Mouse (Mus musculus) hindbrain, postnatal 0 days (tissue): ENCODE data around the gene Itgb4. TPM values are rescaled to one million over a fixed set of nuclear protein-coding genes. Genes with fewer than 3 reads are reported as not detected.

Source experiments
- ATAC-seq: fragments of 200-750 bp; cut with Nextera tagmentation; 2 replicates; pipeline ENCODE4 v1.8.0; 2017; ENCODE audit warnings: mild to moderate bottlenecking, moderate TSS enrichment, moderate library complexity
- DNase-seq: peaks from one replicate; pipeline ENCODE4 v3.0.0-alpha.2; 2015; ENCODE audit warnings: low spot score
- H3K27ac ChIP-seq: fragments of 300-500 bp; sonication (generic); 2 replicates; pipeline ENCODE4 v1.5.1; 2014; ENCODE audit warnings: mild to moderate bottlenecking
- H3K27me3 ChIP-seq: fragments of 300-500 bp; sonication (generic); 2 replicates; pipeline ENCODE4 v1.6.1; 2014; ENCODE audit warnings: low read length, mixed read lengths; ENCODE audit not compliant: insufficient read depth
- H3K36me3 ChIP-seq: fragments of 300-500 bp; sonication (generic); 2 replicates; pipeline ENCODE4 v1.6.1; 2014; ENCODE audit warnings: low read length, mixed read lengths; ENCODE audit not compliant: insufficient read depth
- H3K4me1 ChIP-seq: fragments of 300-500 bp; sonication (generic); 2 replicates; pipeline ENCODE4 v1.6.1; 2014; ENCODE audit warnings: antibody characterized with exemption, low read length, mixed read lengths; ENCODE audit not compliant: insufficient read depth
- H3K4me2 ChIP-seq: fragments of 300-500 bp; sonication (generic); 2 replicates; pipeline ENCODE4 v1.6.1; 2014; ENCODE audit warnings: low read depth, mild to moderate bottlenecking, low read length, moderate library complexity, mixed read lengths
- H3K4me3 ChIP-seq: fragments of 300-500 bp; sonication (generic); 2 replicates; pipeline ENCODE4 v1.5.1; 2014; ENCODE audit warnings: low read length
- H3K9ac ChIP-seq: fragments of 300-500 bp; sonication (generic); replicated peaks from 2 replicates; pipeline ENCODE4 v1.6.1; 2014; ENCODE audit warnings: mild to moderate bottlenecking, low read length, moderate library complexity, mixed read lengths
- H3K9me3 ChIP-seq: fragments of 300-500 bp; sonication (generic); 2 replicates; pipeline ENCODE4 v1.6.1; 2016; ENCODE audit warnings: low read length, mixed read lengths
- CTCF ChIP-seq: IDR thresholded peaks from 2 replicates; pipeline ENCODE4 v1.5.1; 2016; ENCODE audit warnings: antibody characterized with exemption, control low read depth, low read depth
- WGBS: fragments of 180-500 bp; shearing (Covaris S2); extraction: QIAGEN DNeasy Blood & Tissue Kit; methylation state at CpG from one replicate; pipeline ENCODE4 v1.1.7; 2014; 5-methylcytosine and 5-hydroxymethylcytosine counted together
- polyA plus RNA-seq: library from polyadenylated mRNA; unstranded; fragments of >200 nt; fragmentation: Nextera tagmentation; extraction: Ambion mirVana; gene quantifications from 2 replicates; pipeline ENCODE4 v1.2.1, GENCODE M21; 2015
- total RNA-seq: library from RNA; depleted of rRNA; stranded (reverse); fragments of >200 nt; gene quantifications from 2 replicates; pipeline ENCODE4 v1.2.3, GENCODE M21; 2014

Itgb4 gene
- total and polyA plus RNA-seq, 2 experiments from 2014 or later: 2.2 to 3.1 TPM

DNA sequence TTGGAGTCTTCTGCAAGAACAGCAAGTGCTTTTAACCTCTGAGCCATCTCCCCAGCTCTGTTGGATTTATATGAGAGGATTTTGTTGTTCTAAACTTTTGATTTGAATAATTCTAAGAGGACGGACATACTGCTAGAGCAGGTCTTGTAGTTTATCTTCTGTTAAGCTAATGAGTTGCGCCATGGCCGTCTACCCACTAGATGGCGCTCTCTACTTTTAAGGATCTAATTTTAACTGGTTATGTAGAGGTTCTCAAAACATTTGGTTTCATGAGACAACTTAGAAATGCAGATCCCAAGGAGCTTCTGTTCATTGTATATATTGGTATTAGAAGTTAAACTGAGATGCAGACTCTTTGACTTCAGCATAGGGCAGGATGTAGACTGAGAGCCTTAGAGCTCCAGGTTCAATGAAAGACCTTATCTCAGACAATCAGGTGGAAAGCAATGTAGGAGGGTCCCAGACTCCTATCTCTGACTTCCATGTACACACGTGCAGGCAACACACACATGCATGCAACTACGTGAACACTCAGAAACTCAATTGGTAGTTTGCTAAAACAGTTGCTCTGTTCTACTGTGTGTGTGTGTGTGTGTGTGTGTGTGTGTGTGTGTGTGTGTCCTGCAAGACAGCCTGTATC lies 34.7 kb upstream of the Itgb4 start:
- 38% methylated on average over 6 of the region's 6 CpGs for WGBS
- Histone ChIP-seq H3K9me3 (no peaks in the 10 kb centered on the region), H3K36me3 (peaks cover 19% of the 10 kb centered on the region), H3K27me3 (no peaks in the 10 kb centered on the region), H3K4me2 (no peak overlapping the region), H3K9ac (no peak overlapping the region), H3K27ac (no peak overlapping the region), H3K4me1 (no peaks in the 10 kb centered on the region; the same call in 1 of the 2 replicates), H3K4me3 (no peak overlapping the region)
- DNase-seq (peak; percentile 89), ATAC-seq (no peak)
- peak; percentile 86 for TF ChIP-seq CTCF

- no peaks in the 10 kb centered on the region for H3K27me3 ChIP-seq
- H3K4me1 ChIP-seq: no peaks in the 10 kb centered on the region
- DNase-seq (no peak), ATAC-seq (no peak)
- no peak overlapping the region for H3K4me3 ChIP-seq
- H3K9ac ChIP-seq: no peak overlapping the region
- peaks cover 13% of the 10 kb centered on the region for H3K36me3 ChIP-seq
- peak; percentile 39 for TF ChIP-seq CTCF
- no peaks in the 10 kb centered on the region for H3K9me3 ChIP-seq
- WGBS: 81% methylated on average over 7 of the region's 7 CpGs
- no peak overlapping the region for H3K27ac ChIP-seq
- H3K4me2 ChIP-seq: no peak overlapping the region
These were observed 32.5 kb upstream of the Itgb4 start for GRCm38 (mm10) chr11:115941980-115942379.

DNA sequence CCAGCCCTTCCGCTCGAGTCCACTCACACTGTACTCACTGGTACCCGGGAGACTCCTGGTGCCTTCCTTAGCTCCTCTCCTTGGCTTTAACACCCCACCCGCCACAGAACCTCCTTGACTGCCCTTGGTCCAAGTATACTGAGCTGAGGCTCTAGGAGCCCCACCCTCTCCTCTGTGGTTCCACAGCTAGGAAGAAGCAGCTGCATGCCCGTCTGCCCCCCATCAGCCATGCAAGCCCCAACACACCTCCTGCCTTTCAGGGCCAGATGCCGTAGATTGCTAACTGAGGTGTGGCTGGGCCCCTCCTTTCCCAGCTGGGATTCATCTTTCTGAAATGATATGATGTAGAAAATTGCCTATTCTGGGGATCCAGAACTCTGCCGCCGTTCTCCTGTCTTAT lies 29.3 kb upstream of the Itgb4 start:
- H3K4me3 ChIP-seq: no peak overlapping the region
- H3K9ac ChIP-seq: no peak overlapping the region
- H3K4me1 ChIP-seq: no peaks in the 10 kb centered on the region
- WGBS: 93% methylated on average over 8 of the region's 8 CpGs
- H3K27me3 ChIP-seq: no peaks in the 10 kb centered on the region
- no peak overlapping the region for H3K27ac ChIP-seq
- TF ChIP-seq CTCF: no peak
- no peaks in the 10 kb centered on the region for H3K9me3 ChIP-seq
- DNase-seq (no peak), ATAC-seq (no peak)
- no peak overlapping the region for H3K4me2 ChIP-seq
- peaks cover 5% of the 10 kb centered on the region for H3K36me3 ChIP-seq

DNA sequence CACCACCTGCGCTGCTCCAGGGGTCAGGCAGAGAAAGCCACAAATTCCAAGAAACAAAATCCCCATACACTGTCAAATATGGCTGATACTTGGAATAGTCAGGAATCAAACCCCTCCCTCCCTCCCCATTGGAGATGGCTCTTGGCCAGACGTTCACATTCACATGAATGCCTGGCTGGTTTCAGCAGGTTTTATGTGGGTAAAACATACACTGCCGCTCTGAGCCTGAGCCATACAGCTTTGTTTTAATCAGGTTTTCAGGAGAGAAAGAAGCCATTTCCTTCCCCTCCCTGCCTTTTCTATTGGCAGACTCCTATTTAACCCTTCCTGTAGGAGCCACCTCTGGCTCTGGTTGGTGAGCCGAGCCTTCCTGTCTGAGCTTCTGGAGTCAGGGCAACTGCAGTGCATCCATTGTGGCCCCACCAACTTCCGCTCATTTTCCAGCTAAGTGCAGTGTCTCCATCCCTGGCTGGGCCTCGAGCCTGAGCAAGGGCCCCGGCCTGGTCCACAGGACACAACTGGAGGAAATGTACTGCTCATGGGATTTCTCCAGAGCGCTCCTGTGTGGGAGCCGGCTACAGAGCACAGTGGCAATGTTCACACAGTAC lies 28.2 kb upstream of the Itgb4 start:
- H3K4me3 ChIP-seq: no peak overlapping the region
- H3K27ac ChIP-seq: peak overlapping the region; percentile 32; the same call in 1 of the 2 replicates
- H3K4me1 ChIP-seq: no peaks in the 10 kb centered on the region
- 75% methylated on average over 9 of the region's 9 CpGs for WGBS
- no peak for TF ChIP-seq CTCF
- no peak overlapping the region for H3K4me2 ChIP-seq
- no peak overlapping the region for H3K9ac ChIP-seq
- no peaks in the 10 kb centered on the region for H3K27me3 ChIP-seq
- ATAC-seq (no peak), DNase-seq (no peak)
- H3K9me3 ChIP-seq: no peaks in the 10 kb centered on the region
- H3K36me3 ChIP-seq: peaks cover 5% of the 10 kb centered on the region

DNA sequence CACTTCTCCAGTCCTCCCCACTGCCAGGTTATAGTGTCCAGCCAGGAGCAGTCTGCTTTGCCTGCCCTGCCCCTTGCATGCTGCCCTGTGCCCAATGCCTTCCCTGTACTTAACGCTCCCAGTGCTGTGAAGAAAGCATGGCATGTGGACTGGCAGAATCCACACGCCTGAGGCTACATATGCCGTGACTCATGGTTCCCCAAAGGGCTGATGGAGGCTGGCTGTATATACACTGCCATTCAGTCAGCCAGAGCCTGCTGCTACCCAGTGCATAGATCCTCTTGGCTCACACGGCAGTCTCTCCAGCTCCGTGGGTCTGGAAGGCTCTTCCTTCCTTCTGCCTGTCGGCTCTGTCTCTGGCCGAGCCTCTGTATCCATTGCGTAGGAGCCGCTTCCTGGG lies 26.2 kb upstream of the Itgb4 start:
- peaks cover 11% of the 10 kb centered on the region for H3K36me3 ChIP-seq
- no peak overlapping the region for H3K4me2 ChIP-seq
- no peak overlapping the region for H3K4me3 ChIP-seq
- TF ChIP-seq CTCF: no peak
- no peak overlapping the region for H3K27ac ChIP-seq
- no peak overlapping the region for H3K9ac ChIP-seq
- ATAC-seq (no peak), DNase-seq (no peak)
- 0 out of 2 replicates have a peak, but pooled peaks cover 4% of the 10 kb centered on the region for H3K4me1 ChIP-seq
- H3K27me3 ChIP-seq: no peaks in the 10 kb centered on the region
- 79% methylated on average over 9 of the region's 9 CpGs for WGBS
- H3K9me3 ChIP-seq: no peaks in the 10 kb centered on the region

- no peak for TF ChIP-seq CTCF
- no peaks in the 10 kb centered on the region for H3K27me3 ChIP-seq
- DNase-seq: peak; percentile 65
- peak; percentile 79 for ATAC-seq
- H3K4me3 ChIP-seq: no peak overlapping the region
- no peak overlapping the region for H3K4me2 ChIP-seq
- H3K27ac ChIP-seq: peak overlapping the region; percentile 76
- no peak overlapping the region for H3K9ac ChIP-seq
- H3K36me3 ChIP-seq: peaks cover 6% of the 10 kb centered on the region; the same call in 1 of the 2 replicates
- H3K4me1 ChIP-seq: peaks cover 14% of the 10 kb centered on the region; the same call in 1 of the 2 replicates
- WGBS: 50% methylated on average over 2 of the region's 2 CpGs
- H3K9me3 ChIP-seq: no peaks in the 10 kb centered on the region
These were observed 23.8 kb upstream of the Itgb4 start for GRCm38 (mm10) chr11:115950719-115951118.

- DNase-seq: no peak
- Histone ChIP-seq H3K4me1 (peaks cover 14% of the 10 kb centered on the region; the same call in 1 of the 2 replicates), H3K9me3 (no peaks in the 10 kb centered on the region), H3K27ac (peak overlapping the region; percentile 59; the same call in 1 of the 2 replicates), H3K36me3 (peaks cover 17% of the 10 kb centered on the region; the same call in 1 of the 2 replicates), H3K4me3 (no peak overlapping the region), H3K4me2 (no peak overlapping the region), H3K27me3 (no peaks in the 10 kb centered on the region), H3K9ac (no peak overlapping the region)
- WGBS: 66% methylated on average over 5 of the region's 5 CpGs
- ATAC-seq: no peak
- TF ChIP-seq CTCF: no peak
These were observed 19.8 kb upstream of the Itgb4 start for GRCm38 (mm10) chr11:115954712-115955111.
